In genomic region chr6:68680099-68680791, GRCm38 (mm10) we compare ENCODE assay signal across 24 mouse cellular contexts.
"Had no signal": no experiment of that assay in that cellular context is flagged by ENCODE, and none has a peak within 500 bp of the region (broad histone marks: within the 10 kb centered on the region; RNA-seq: fewer than 3 reads in every experiment).

No protein-coding gene starts in this region.

- H3K27me3 ChIP-seq: limb, embryonic 12.5 days; limb, embryonic 15.5 days; liver, embryonic 12.5 days; liver, embryonic 15.5 days; lung, embryonic 15.5 days; megakaryocyte, embryonic 14.5 days; midbrain, embryonic 12.5 days; neural tube, embryonic 13.5 days had no signal

- H3K9ac ChIP-seq: limb, embryonic 12.5 days; limb, embryonic 15.5 days; liver, embryonic 12.5 days; liver, embryonic 15.5 days; lung, embryonic 15.5 days; midbrain, embryonic 12.5 days; neural tube, embryonic 13.5 days had no signal

- ATAC-seq: intestine, postnatal 0 days; liver, embryonic 12.5 days; midbrain, embryonic 16.5 days had no signal

- H3K36me3 ChIP-seq: limb, embryonic 12.5 days; limb, embryonic 15.5 days; liver, embryonic 12.5 days; liver, embryonic 15.5 days; lung, embryonic 15.5 days; midbrain, embryonic 12.5 days; neural tube, embryonic 13.5 days had no signal

- H3K4me3 ChIP-seq: layer of hippocampus, adult 2 months; limb, embryonic 12.5 days; limb, embryonic 15.5 days; liver, embryonic 12.5 days; liver, embryonic 15.5 days; lung, embryonic 15.5 days; megakaryocyte, embryonic 14.5 days; midbrain, embryonic 12.5 days; myocyte; neural tube, embryonic 13.5 days had no signal

- DNase-seq: kidney, adult 2 months; kidney, postnatal 25 days; layer of hippocampus, adult 9-11 months; left cerebral cortex, postnatal 4 days; lung, adult 18-20 months; lung, postnatal 10 days; thymus, adult 2 months; thymus, postnatal 14 days; thymus, postnatal 4 days had no signal

- H3K4me1 ChIP-seq: limb, embryonic 12.5 days; limb, embryonic 15.5 days; liver, embryonic 12.5 days; liver, embryonic 15.5 days; lung, embryonic 15.5 days; megakaryocyte, embryonic 14.5 days; midbrain, embryonic 12.5 days; neural tube, embryonic 13.5 days had no signal

- H3K9me3 ChIP-seq: limb, embryonic 12.5 days; limb, embryonic 15.5 days; liver, embryonic 12.5 days; liver, embryonic 15.5 days; lung, embryonic 15.5 days; megakaryocyte, embryonic 14.5 days; midbrain, embryonic 12.5 days; neural tube, embryonic 13.5 days had no signal

- H3K27ac ChIP-seq: kidney, postnatal 0 days; layer of hippocampus, adult 2 months; limb, embryonic 12.5 days; limb, embryonic 15.5 days; liver, embryonic 12.5 days; liver, embryonic 15.5 days; lung, embryonic 15.5 days; macrophage; midbrain, embryonic 12.5 days; neural tube, embryonic 13.5 days; stomach, postnatal 0 days had no signal
